Mouse (Mus musculus) MEL (cell line): ENCODE results near the gene Phf11b. TPM values are rescaled to one million over a fixed set of nuclear protein-coding genes. Genes with fewer than 3 reads are reported as not detected.

Source experiments
- DNase-seq: peaks from one replicate; pipeline ENCODE4 v3.0.0; 2011; ENCODE audit warnings: low read depth, low spot score
- H3K27ac ChIP-seq: 2 replicates; pipeline ENCODE4 v1.5.1; 2012; ENCODE audit warnings: low read depth, mild to moderate bottlenecking, control low read depth, low read length, moderate library complexity; ENCODE audit not compliant: control insufficient read depth
- H3K27me3 ChIP-seq, 2 experiments: fragments of 150-350 bp in 1 of 2; sonication (generic) in 1 of 2; 2 replicates each; pipeline ENCODE4 v1.6.1; 2012; ENCODE audit warnings: low read length in 2 of 2, mild to moderate bottlenecking in 2 of 2, improper control_type of control experiment in 1 of 2, moderate library complexity in 1 of 2; ENCODE audit not compliant: insufficient read depth in 2 of 2, control insufficient read depth in 1 of 2
- H3K36me3 ChIP-seq, 2 experiments: 2 replicates each; pipeline ENCODE4 v1.6.1; 2012 to 2014; ENCODE audit warnings: low read length in 2 of 2, improper control_type of control experiment in 1 of 2, inconsistent platforms in 1 of 2, mild to moderate bottlenecking in 1 of 2; ENCODE audit not compliant: insufficient read depth in 2 of 2, control insufficient read depth in 1 of 2
- H3K4me1 ChIP-seq, 2 experiments: fragments of 150-350 bp in 1 of 2; sonication (generic) in 1 of 2; 2 replicates each; pipeline ENCODE4 v1.6.1; 2012; ENCODE audit warnings: low read length in 2 of 2, improper control_type of control experiment in 1 of 2, mild to moderate bottlenecking in 1 of 2; ENCODE audit not compliant: insufficient read depth in 2 of 2, control insufficient read depth in 1 of 2
- H3K4me3 ChIP-seq, 2 experiments: fragments of 150-350 bp in 1 of 2; sonication (generic) in 1 of 2; 2 replicates each; pipeline ENCODE4 v1.5.1; 2012; ENCODE audit warnings: low read depth in 2 of 2, low read length in 2 of 2, mild to moderate bottlenecking in 2 of 2, moderate library complexity in 2 of 2, control low read depth in 1 of 2, improper control_type of control experiment in 1 of 2; ENCODE audit not compliant: control insufficient read depth in 1 of 2, insufficient read depth in 1 of 2
- H3K79me2 ChIP-seq: 2 replicates; pipeline ENCODE4 v1.6.1; 2012; ENCODE audit warnings: mild to moderate bottlenecking, low read length, moderate library complexity; ENCODE audit not compliant: control insufficient read depth, poor library complexity, insufficient read depth
- H3K9ac ChIP-seq: 2 replicates; pipeline ENCODE4 v1.6.1; 2012; ENCODE audit warnings: low read depth, mild to moderate bottlenecking, control low read depth, low read length, moderate library complexity; ENCODE audit not compliant: control insufficient read depth, poor library complexity, severe bottlenecking
- H3K9me3 ChIP-seq: fragments of 150-350 bp; sonication (generic); replicated peaks from 2 replicates; pipeline ENCODE4 v1.6.1; 2012; ENCODE audit warnings: mild to moderate bottlenecking, low read length, improper control_type of control experiment, moderate library complexity; ENCODE audit not compliant: insufficient read depth
- BHLHE40 ChIP-seq: IDR thresholded peaks from 2 replicates; pipeline ENCODE4 v1.6.1; 2012; ENCODE audit warnings: low read depth, mild to moderate bottlenecking, inconsistent platforms, low read length, improper control_type of control experiment, borderline replicate concordance
- CHD1 ChIP-seq: IDR thresholded peaks from 2 replicates; pipeline ENCODE4 v1.6.1; 2012; ENCODE audit warnings: low read depth, mild to moderate bottlenecking, inconsistent platforms, low read length, improper control_type of control experiment
- CHD2 ChIP-seq: IDR thresholded peaks from 2 replicates; pipeline ENCODE4 v1.6.1; 2011; ENCODE audit warnings: low read length, improper control_type of control experiment
- GABPA ChIP-seq: IDR thresholded peaks from 2 replicates; pipeline ENCODE4 v1.6.1; 2012; ENCODE audit warnings: low read depth, mild to moderate bottlenecking, inconsistent platforms, low read length, improper control_type of control experiment, moderate library complexity
- HCFC1 ChIP-seq: IDR thresholded peaks from 2 replicates; pipeline ENCODE4 v1.6.1; 2012; ENCODE audit warnings: low read depth, mild to moderate bottlenecking, inconsistent platforms, low read length, improper control_type of control experiment, moderate library complexity
- JUND ChIP-seq: IDR thresholded peaks from 2 replicates; pipeline ENCODE4 v1.6.1; 2011; ENCODE audit warnings: low read depth, mild to moderate bottlenecking, improper control_type of control experiment, low read length
- MAFK ChIP-seq: IDR thresholded peaks from 2 replicates; pipeline ENCODE4 v1.6.1; 2011; ENCODE audit warnings: low read depth, mild to moderate bottlenecking, low read length, improper control_type of control experiment, borderline replicate concordance
- MAZ ChIP-seq: IDR thresholded peaks from 2 replicates; pipeline ENCODE4 v1.6.1; 2012; ENCODE audit warnings: low read depth, mild to moderate bottlenecking, inconsistent platforms, low read length, improper control_type of control experiment
- MXI1 ChIP-seq: IDR thresholded peaks from 2 replicates; pipeline ENCODE4 v1.6.1; 2011; ENCODE audit warnings: mild to moderate bottlenecking, low read depth, low read length, improper control_type of control experiment
- MYB ChIP-seq: IDR thresholded peaks from 2 replicates; pipeline ENCODE4 v1.6.1; 2011; ENCODE audit warnings: mild to moderate bottlenecking, low read depth, low read length, improper control_type of control experiment
- NELFE ChIP-seq: IDR thresholded peaks from 2 replicates; pipeline ENCODE4 v1.6.1; 2011; ENCODE audit warnings: low read depth, low read length, improper control_type of control experiment
- POLR2A ChIP-seq, 2 experiments: IDR thresholded peaks; 2 replicates each; pipeline ENCODE4 v1.6.1; 2011 to 2012; ENCODE audit warnings: low read length in 2 of 2, mild to moderate bottlenecking in 2 of 2, control low read depth in 1 of 2, improper control_type of control experiment in 1 of 2, low read depth in 1 of 2, moderate library complexity in 1 of 2; ENCODE audit not compliant: control insufficient read depth in 1 of 2, insufficient read depth in 1 of 2, poor library complexity in 1 of 2
- POLR2AphosphoS5 ChIP-seq: IDR thresholded peaks from 2 replicates; pipeline ENCODE4 v1.6.1; 2012; ENCODE audit warnings: low read depth, borderline replicate concordance, mild to moderate bottlenecking, inconsistent platforms, low read length, moderate library complexity, mixed read lengths
- RCOR1 ChIP-seq: IDR thresholded peaks from 2 replicates; pipeline ENCODE4 v1.6.1; 2012; ENCODE audit warnings: low read depth, mild to moderate bottlenecking, inconsistent platforms, low read length, improper control_type of control experiment
- SMC3 ChIP-seq: IDR thresholded peaks from 2 replicates; pipeline ENCODE4 v1.6.1; 2011; ENCODE audit warnings: low read depth, low read length, improper control_type of control experiment
- TCF12 ChIP-seq: IDR thresholded peaks from 2 replicates; pipeline ENCODE4 v1.6.1; 2014; ENCODE audit warnings: low read depth, mild to moderate bottlenecking, inconsistent platforms, low read length, improper control_type of control experiment, moderate library complexity
- UBTF ChIP-seq: IDR thresholded peaks from 2 replicates; pipeline ENCODE4 v1.6.1; 2012; ENCODE audit warnings: low read depth, mild to moderate bottlenecking, inconsistent platforms, low read length, improper control_type of control experiment, moderate library complexity, borderline replicate concordance; ENCODE audit not compliant: insufficient read depth
- USF1 ChIP-seq: IDR thresholded peaks from 2 replicates; pipeline ENCODE4 v1.6.1; 2014; ENCODE audit warnings: low read depth, mild to moderate bottlenecking, inconsistent platforms, low read length, improper control_type of control experiment, moderate library complexity
- USF2 ChIP-seq, 2 experiments: IDR thresholded peaks; 2 replicates each; pipeline ENCODE4 v1.6.1; 2011 to 2012; ENCODE audit warnings: improper control_type of control experiment in 2 of 2, low read length in 2 of 2, borderline replicate concordance in 1 of 2, inconsistent platforms in 1 of 2, low read depth in 1 of 2, mild to moderate bottlenecking in 1 of 2; ENCODE audit not compliant: insufficient read depth in 1 of 2
- polyA plus RNA-seq, 2 experiments: library from polyadenylated mRNA; stranded (reverse) in 1 of 2; unstranded in 1 of 2; fragments of >175 nt in 1 of 2; fragments of >200 nt in 1 of 2; gene quantifications; 2 replicates each; pipeline versions ENCODE4 v1.2.1 to v1.2.4; 2012; ENCODE audit warnings: low replicate concordance in 2 of 2, low read depth in 1 of 2; ENCODE audit not compliant: insufficient read length in 2 of 2, insufficient read depth in 1 of 2, missing spikeins in 1 of 2
- total RNA-seq: library from RNA; depleted of rRNA; stranded (reverse); fragments of 300-350 nt; gene quantifications from 2 replicates; pipeline ENCODE4 v1.2.3, GENCODE M21; 2012

The Phf11b gene
- total and polyA plus RNA-seq, 3 experiments = 0.35 TPM; not detected in 2

GRCm38 (mm10) chr14:59366386-59367105, 25.4 kb upstream of the Phf11b start:
- no peak for DNase-seq
- Histone ChIP-seq H3K27me3 (no peaks in the 10 kb centered on the region), H3K9me3 (no peaks in the 10 kb centered on the region), H3K9ac (no peak overlapping the region), H3K79me2 (no peaks in the 10 kb centered on the region), H3K4me3 (no peak overlapping the region), H3K27ac (no peak overlapping the region), H3K36me3 (peaks cover 0 to 12% of the 10 kb centered on the region in 2 experiments; a peak in 2 of 4 replicates), H3K4me1 (peaks cover 0 to 10% of the 10 kb centered on the region in 2 experiments; a peak in 1 of 4 replicates)
- TF ChIP-seq POLR2AphosphoS5 (no peak), MYB (no peak), RCOR1 (no peak), CHD1 (no peak), HCFC1 (no peak), SMC3 (no peak), TCF12 (no peak), USF1 (no peak), JUND (no peak), MAFK (no peak), USF2 (IDR thresholded peaks at IDR 0.05; ENCODE audit: borderline replicate concordance in 1 of 2, insufficient read depth in 1 of 2, low read depth in 1 of 2, low read length in 2 of 2) (no peak), POLR2A (IDR thresholded peaks at IDR 0.05; ENCODE audit: control insufficient read depth in 1 of 2, insufficient read depth in 1 of 2, low read depth in 1 of 2, low read length in 2 of 2, poor library complexity in 1 of 2) (no peak), BHLHE40 (no peak), CHD2 (no peak), GABPA (no peak)

GRCm38 (mm10) chr14:59365244-59365644, 24.1 kb upstream of the Phf11b start, which contains the start of gene Phf11d:
Gene Phf11d, minus strand, starts transcription at chr14:59365470.
- no peak for DNase-seq
- no peak within 1 kb of the TSS for H3K4me3 ChIP-seq

More at GRCm38 (mm10) chr14:59365244-59365644, 24.1 kb upstream of the Phf11b start, which contains the start of gene Phf11d:
- Histone ChIP-seq H3K4me1 (peaks cover 0 to 4% of the 10 kb centered on the region in 2 experiments; a peak in 1 of 4 replicates), H3K36me3 (peaks cover 0 to 9% of the 10 kb centered on the region in 2 experiments; a peak in 2 of 4 replicates), H3K9ac (no peak within 1 kb of the TSS), H3K27me3 (no peaks in the 10 kb centered on the region), H3K27ac (no peak within 1 kb of the TSS), H3K9me3 (no peaks in the 10 kb centered on the region), H3K79me2 (no peaks in the 10 kb centered on the region)
- no peak for TF ChIP-seq NELFE
- TF ChIP-seq UBTF = no peak
- TF ChIP-seq MXI1 = no peak
- TF ChIP-seq MAZ = no peak
- no peak for TF ChIP-seq SMC3
- TF ChIP-seq POLR2A (IDR thresholded peaks at IDR 0.05; ENCODE audit: control insufficient read depth in 1 of 2, insufficient read depth in 1 of 2, low read depth in 1 of 2, low read length in 2 of 2, poor library complexity in 1 of 2) = no peak
